Mouse (Mus musculus) lung, embryonic 16.5 days (tissue): Measurements from ENCODE around the gene Slc17a2. TPM values are rescaled to one million over a fixed set of nuclear protein-coding genes. Genes with fewer than 3 reads are reported as not detected.
"Not testable (repeated sequence)": the region's sequence is repeated elsewhere in the genome, so short reads cannot be mapped to it uniquely, and the experiment has no call there.

Experiments used
- ATAC-seq: fragments of 200-750 bp; cut with Nextera tagmentation; 2 replicates; pipeline ENCODE4 v1.8.0; 2017; ENCODE audit warnings: low read depth, mild to moderate bottlenecking, moderate library complexity
- H3K27ac ChIP-seq: fragments of 300-500 bp; sonication (generic); 2 replicates; pipeline ENCODE4 v1.5.1; 2014; ENCODE audit warnings: mild to moderate bottlenecking, control low read depth, low read length
- H3K27me3 ChIP-seq: fragments of 300-500 bp; sonication (generic); 2 replicates; pipeline ENCODE4 v1.6.1; 2014; ENCODE audit warnings: low read depth, low read length, mixed read lengths; ENCODE audit not compliant: control insufficient read depth, insufficient read depth
- H3K36me3 ChIP-seq: fragments of 300-500 bp; sonication (generic); 2 replicates; pipeline ENCODE4 v1.6.1; 2014; ENCODE audit warnings: low read length; ENCODE audit not compliant: control insufficient read depth, insufficient read depth
- H3K4me1 ChIP-seq: fragments of 300-500 bp; sonication (generic); replicated peaks from 2 replicates; pipeline ENCODE4 v1.6.1; 2014; ENCODE audit warnings: low read length, mixed read lengths; ENCODE audit not compliant: control insufficient read depth, insufficient read depth
- H3K4me2 ChIP-seq: fragments of 300-500 bp; sonication (generic); 2 replicates; pipeline ENCODE4 v1.6.1; 2014; ENCODE audit warnings: low read depth, low read length, control low read depth
- H3K4me3 ChIP-seq: fragments of 300-500 bp; sonication (generic); 2 replicates; pipeline ENCODE4 v1.5.1; 2014; ENCODE audit warnings: mild to moderate bottlenecking, low read length, control low read depth
- H3K9ac ChIP-seq: fragments of 300-500 bp; sonication (generic); 2 replicates; pipeline ENCODE4 v1.6.1; 2014; ENCODE audit warnings: low read length, control low read depth
- H3K9me3 ChIP-seq: fragments of 300-500 bp; sonication (generic); 2 replicates; pipeline ENCODE4 v1.6.1; 2016; ENCODE audit warnings: low read length; ENCODE audit not compliant: control insufficient read depth
- WGBS: fragments of 180-500 bp; shearing (Covaris S2); extraction: QIAGEN DNeasy Blood & Tissue Kit; methylation state at CpG from one replicate; pipeline ENCODE4 v1.1.7; 2014; 5-methylcytosine and 5-hydroxymethylcytosine counted together
- polyA plus RNA-seq: library from polyadenylated mRNA; unstranded; fragments of >200 nt; fragmentation: Nextera tagmentation; extraction: Ambion mirVana; gene quantifications from 2 replicates; pipeline ENCODE4 v1.2.1, GENCODE M21; 2015

The Slc17a2 gene
- polyA plus RNA-seq, result not detected in 2 replicates

DNA sequence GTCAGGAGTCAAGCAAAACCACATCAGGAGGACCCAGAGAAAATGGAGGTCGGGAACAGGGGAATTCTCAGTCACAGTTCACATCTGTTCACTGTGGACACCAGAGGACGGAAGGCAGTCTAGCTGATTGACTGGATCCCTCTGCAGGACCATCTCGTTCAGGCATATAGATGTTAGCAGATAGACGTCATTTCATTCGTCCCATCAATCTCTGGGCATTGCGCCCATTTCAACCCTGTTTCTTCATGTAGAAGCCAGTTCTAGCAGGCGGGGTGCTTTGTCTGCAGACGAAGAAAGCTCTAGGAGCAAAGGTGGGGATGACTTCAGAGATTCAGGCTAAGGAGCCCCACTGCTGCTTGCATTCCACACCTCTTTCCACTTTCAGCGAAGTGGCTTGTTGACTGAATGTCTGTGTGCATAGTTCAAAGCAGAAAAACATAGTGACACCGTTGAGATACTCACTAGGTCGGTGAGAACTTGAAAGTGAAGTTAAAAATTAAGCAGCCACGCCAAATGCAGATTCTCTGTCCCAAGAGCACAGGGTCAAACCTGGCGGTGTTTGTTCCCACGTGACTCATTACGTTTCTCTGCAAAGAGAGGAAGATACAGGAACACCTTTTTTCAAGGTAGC is at the start of gene Slc17a2:
Gene Slc17a2, plus strand, starts transcription at position 572 of the 631 bp plus-strand sequence.
- Histone ChIP-seq H3K9ac (no peak within 1 kb of the TSS), H3K4me2 (no peak within 1 kb of the TSS), H3K27me3 (no peaks in the 10 kb centered on the region), H3K36me3 (no peaks in the 10 kb centered on the region), H3K4me1 (no peaks in the 10 kb centered on the region), H3K4me3 (no peak within 1 kb of the TSS), H3K27ac (no peak within 1 kb of the TSS), H3K9me3 (no peaks in the 10 kb centered on the region)
- WGBS, result 52% methylated on average over 15 of the region's 15 CpGs
- ATAC-seq, result no peak

GRCm38 (mm10) chr13:23757211-23757773 is 49.5 kb upstream of the Slc17a2 start:
- Histone ChIP-seq H3K4me3 (peak overlapping the region; percentile 42), H3K27me3 (no peaks in the 10 kb centered on the region), H3K4me2 (peak overlapping the region; percentile 64), H3K27ac (peak overlapping the region; percentile 91), H3K4me1 (peaks cover 15% of the 10 kb centered on the region), H3K9ac (peak overlapping the region; percentile 66), H3K9me3 (no peaks in the 10 kb centered on the region), H3K36me3 (no peaks in the 10 kb centered on the region)
- ATAC-seq, result peak; percentile 1; the same call in 1 of the 2 replicates
- under 1% methylated on average over 14 of the region's 23 CpGs for WGBS

DNA sequence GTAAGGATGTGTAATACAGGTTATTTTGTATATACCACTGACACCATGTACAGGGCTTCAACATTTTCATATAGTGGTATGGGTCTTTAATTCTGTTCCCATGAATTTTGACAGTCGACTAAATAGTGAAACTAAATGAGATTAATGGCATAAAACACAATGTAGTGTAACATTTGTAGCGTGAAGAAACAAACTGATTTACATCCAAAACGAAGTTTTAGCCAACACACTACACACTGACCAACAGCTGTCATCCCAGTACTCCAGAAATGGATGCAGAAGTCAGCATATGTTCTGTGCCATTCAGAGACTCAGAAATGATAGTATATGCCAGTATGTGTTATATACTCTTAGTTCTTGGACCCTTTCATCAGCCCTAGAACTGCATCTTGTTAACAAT is 48.9 kb upstream of the Slc17a2 start:
- 41% methylated on average over 3 of the region's 3 CpGs for WGBS
- Histone ChIP-seq H3K36me3 (no peaks in the 10 kb centered on the region), H3K27me3 (no peaks in the 10 kb centered on the region), H3K27ac (no peak overlapping the region), H3K4me3 (no peak overlapping the region), H3K9me3 (no peaks in the 10 kb centered on the region), H3K9ac (no peak overlapping the region), H3K4me2 (peak overlapping the region; percentile 26; the same call in 1 of the 2 replicates), H3K4me1 (peaks cover 13% of the 10 kb centered on the region)
- ATAC-seq, result no peak

- Histone ChIP-seq H3K9me3 (no peaks in the 10 kb centered on the region), H3K36me3 (no peaks in the 10 kb centered on the region), H3K4me1 (peaks cover 13% of the 10 kb centered on the region), H3K27ac (no peak overlapping the region), H3K4me3 (no peak overlapping the region), H3K4me2 (no peak overlapping the region), H3K9ac (no peak overlapping the region), H3K27me3 (no peaks in the 10 kb centered on the region)
- 78% methylated on average over 3 of the region's 3 CpGs for WGBS
- ATAC-seq, result no peak
These were observed 47.5 kb upstream of the Slc17a2 start for GRCm38 (mm10) chr13:23759251-23759771.

- Histone ChIP-seq H3K27ac (peak overlapping the region; percentile 95), H3K4me2 (peak overlapping the region; percentile 77)
- no peak for ATAC-seq
These were observed 46.9 kb upstream of the Slc17a2 start for GRCm38 (mm10) chr13:23759916-23760239.

GRCm38 (mm10) chr13:23760240-23760971 is 46.4 kb upstream of the Slc17a2 start:
- Histone ChIP-seq H3K4me3 (peak overlapping the region; percentile 53), H3K9me3 (no peaks in the 10 kb centered on the region), H3K27ac (peak overlapping the region; percentile 95), H3K36me3 (no peaks in the 10 kb centered on the region), H3K4me1 (peaks cover 18% of the 10 kb centered on the region), H3K4me2 (peak overlapping the region; percentile 77), H3K27me3 (no peaks in the 10 kb centered on the region), H3K9ac (peak overlapping the region; percentile 70)
- WGBS, result 1% methylated on average over 18 of the region's 27 CpGs
- no peak for ATAC-seq

More at GRCm38 (mm10) chr13:23759916-23760239, 46.9 kb upstream of the Slc17a2 start:
- no peaks in the 10 kb centered on the region for H3K9me3 ChIP-seq
- 72% methylated on average over 1 of the region's 1 CpGs for WGBS
- H3K9ac ChIP-seq, result peak overlapping the region; percentile 70
- H3K4me3 ChIP-seq, result peak overlapping the region; percentile 53
- peaks cover 15% of the 10 kb centered on the region for H3K4me1 ChIP-seq
- H3K27me3 ChIP-seq, result no peaks in the 10 kb centered on the region
- no peaks in the 10 kb centered on the region for H3K36me3 ChIP-seq

DNA sequence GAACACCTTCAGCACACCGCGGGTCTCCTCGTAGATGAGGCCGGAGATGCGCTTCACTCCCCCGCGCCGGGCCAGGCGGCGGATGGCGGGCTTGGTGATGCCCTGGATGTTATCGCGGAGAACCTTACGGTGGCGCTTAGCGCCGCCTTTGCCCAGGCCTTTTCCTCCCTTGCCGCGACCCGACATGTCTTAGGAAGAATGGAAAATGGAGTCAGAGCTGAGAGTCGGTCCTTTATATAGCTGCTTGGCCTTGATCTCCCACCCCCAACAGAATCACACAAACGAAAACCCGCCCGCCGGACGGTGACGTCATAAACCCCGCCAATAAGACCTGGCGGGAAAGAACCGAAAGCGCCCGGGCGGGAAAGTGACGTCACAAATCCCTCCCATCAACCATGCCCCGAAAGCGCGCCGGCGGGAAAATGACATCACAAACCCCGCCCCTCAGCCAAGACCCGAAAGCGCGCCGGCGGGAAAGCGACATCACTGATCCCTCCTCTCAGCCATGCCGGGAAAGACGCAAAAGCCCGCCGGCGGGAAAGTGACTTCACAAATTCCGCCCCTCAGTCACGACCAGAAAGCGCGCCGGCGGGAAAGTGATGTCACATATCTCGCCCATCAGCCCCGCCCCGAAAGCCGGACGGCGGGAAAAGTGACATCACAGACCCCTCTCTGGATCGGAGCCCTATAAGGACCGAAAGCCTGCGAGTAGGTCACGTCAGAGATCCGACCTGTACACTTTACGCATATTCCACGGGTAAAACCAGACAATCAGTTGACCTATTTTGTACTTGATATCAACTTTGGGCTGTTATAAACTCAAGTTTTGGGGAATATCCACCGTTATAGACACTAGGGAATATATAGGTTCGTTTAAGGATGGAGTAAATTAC is 45.6 kb upstream of the Slc17a2 start, which contains the start of gene Hist1h4a:
Gene Hist1h4a, minus strand, starts transcription at position 259 of the 893 bp plus-strand sequence.
- Histone ChIP-seq H3K4me3 (peak within 1 kb of the TSS; percentile 53), H3K4me2 (peak within 1 kb of the TSS; percentile 77), H3K27ac (peak within 1 kb of the TSS; percentile 95), H3K36me3 (no peaks in the 10 kb centered on the region), H3K9ac (peak within 1 kb of the TSS; percentile 71), H3K4me1 (peaks cover 18% of the 10 kb centered on the region), H3K9me3 (no peaks in the 10 kb centered on the region), H3K27me3 (no peaks in the 10 kb centered on the region)
- peak; percentile 76 for ATAC-seq
- WGBS, result under 1% methylated on average over 67 of the region's 72 CpGs

- Histone ChIP-seq H3K27ac (peak within 1 kb of the TSS; percentile 95), H3K4me2 (peak within 1 kb of the TSS; percentile 77), H3K4me3 (peak within 1 kb of the TSS; percentile 53), H3K9ac (peak within 1 kb of the TSS; percentile 71), H3K4me1 (peaks cover 18% of the 10 kb centered on the region)
- H3K36me3 ChIP-seq, H3K27me3 ChIP-seq, H3K9me3 ChIP-seq: not testable (repeated sequence)
- under 1% methylated on average over 27 of the region's 52 CpGs for WGBS
- ATAC-seq, result peak; percentile 68
These were observed 44.6 kb upstream of the Slc17a2 start, which contains the start of gene Hist1h3a for GRCm38 (mm10) chr13:23761871-23762821. Hist1h3a (minus strand) TSS chr13:23762386.
